Mouse (Mus musculus) bone marrow, adult 2 months (tissue): Measurements from ENCODE around the gene Aldh2. TPM values are rescaled to one million over a fixed set of nuclear protein-coding genes. Genes with fewer than 3 reads are reported as not detected.
"Not testable (repeated sequence)": the region's sequence is repeated elsewhere in the genome, so short reads cannot be mapped to it uniquely, and the experiment has no call there.

Experiments
- H3K27ac ChIP-seq: fragments of 200-500 bp; 2 replicates; pipeline ENCODE4 v1.5.1; 2012; ENCODE audit warnings: low read depth, mild to moderate bottlenecking, control low read depth, inconsistent platforms, low read length; ENCODE audit not compliant: control insufficient read depth, poor library complexity, insufficient read depth
- H3K4me1 ChIP-seq: fragments of 200-500 bp; 2 replicates; pipeline ENCODE4 v1.6.1; 2011; ENCODE audit warnings: low read length; ENCODE audit not compliant: control insufficient read depth, insufficient read depth
- H3K4me3 ChIP-seq: fragments of 200-500 bp; replicated peaks from 2 replicates; pipeline ENCODE3; 2011; ENCODE audit warnings: mild to moderate bottlenecking, low read depth, low read length, control low read depth; ENCODE audit not compliant: control insufficient read depth
- CTCF ChIP-seq: fragments of 200-500 bp; IDR thresholded peaks from 2 replicates; pipeline ENCODE4 v1.5.1; 2011; ENCODE audit warnings: low read length, control low read depth; ENCODE audit not compliant: control insufficient read depth, insufficient read depth
- POLR2A ChIP-seq: fragments of 200-500 bp; IDR thresholded peaks from 2 replicates; pipeline ENCODE4 v1.6.1; 2011; ENCODE audit warnings: low read depth, mild to moderate bottlenecking, control low read depth, low read length, borderline replicate concordance; ENCODE audit not compliant: control insufficient read depth
- WGBS: fragments of 180-500 bp; shearing (Covaris S2); methylation state at CpG from one replicate; pipeline ENCODE4 v1.1.7; 2018; 5-methylcytosine and 5-hydroxymethylcytosine counted together
- polyA plus RNA-seq: library from polyadenylated mRNA; stranded (reverse); fragments of >200 nt; gene quantifications from 2 replicates; pipeline ENCODE4 v1.2.4, GENCODE M21; 2011; ENCODE audit warnings: low replicate concordance; ENCODE audit not compliant: missing spikeins, insufficient read depth, insufficient read length

Aldh2 gene
- polyA plus RNA-seq, 1 experiment = 336 TPM

DNA sequence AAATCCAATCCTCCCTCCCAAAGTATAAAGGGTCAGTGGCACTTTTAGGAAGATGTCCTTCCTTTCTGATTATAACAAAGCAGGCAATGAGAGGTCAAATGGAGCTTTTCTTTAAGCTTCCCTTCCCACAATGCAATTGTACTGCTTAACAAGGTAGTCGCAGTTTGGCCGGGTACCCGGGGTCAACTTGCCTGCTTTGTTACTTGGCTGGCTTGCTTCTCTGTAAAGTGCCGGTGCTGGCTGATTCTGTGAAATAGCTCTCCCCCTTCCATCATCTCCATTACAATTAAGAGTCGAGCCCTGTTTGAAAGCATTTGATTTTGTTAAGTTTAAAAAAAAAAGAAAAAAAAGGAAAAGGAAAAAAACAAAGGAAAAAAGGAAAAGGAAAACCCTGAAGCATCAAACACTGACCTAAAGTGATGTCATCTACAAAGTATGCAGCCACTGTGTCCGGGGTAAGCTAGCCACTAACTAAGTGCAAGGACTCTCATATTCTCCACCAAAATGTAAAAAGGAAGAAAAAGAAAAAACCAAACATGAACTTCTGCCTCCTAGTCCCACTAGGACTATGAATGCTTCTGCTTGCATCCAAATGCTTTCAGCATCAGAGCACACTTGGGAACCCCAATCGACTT is 56.6 kb downstream of the Aldh2 start:
- WGBS = 85% methylated on average over 7 of the region's 7 CpGs
- no peak overlapping the region for H3K27ac ChIP-seq
- no peaks in the 10 kb centered on the region for H3K4me1 ChIP-seq
- no peak for TF ChIP-seq POLR2A
- no peak for TF ChIP-seq CTCF
- no peak overlapping the region for H3K4me3 ChIP-seq

DNA sequence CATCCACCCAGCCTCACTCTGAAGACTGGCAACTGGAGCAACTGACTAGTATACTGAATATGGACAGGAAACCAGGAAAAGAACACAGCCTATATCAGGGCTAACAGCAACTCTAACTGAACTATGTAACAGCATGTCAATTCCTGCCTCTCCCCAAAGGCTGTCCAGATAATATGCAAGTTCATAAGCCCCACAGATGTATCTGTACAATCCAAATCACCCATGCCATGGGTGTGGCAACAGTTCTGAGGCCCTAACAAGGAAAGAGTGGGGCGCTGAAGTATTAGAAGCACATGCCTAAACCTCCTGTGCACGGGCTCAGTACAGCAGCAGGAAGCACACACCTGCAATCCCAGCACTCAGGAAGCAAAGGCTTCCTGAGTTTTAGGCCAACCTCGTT is 58.5 kb downstream of the Aldh2 start:
- Histone ChIP-seq H3K4me1 (no peaks in the 10 kb centered on the region), H3K27ac (no peak overlapping the region), H3K4me3 (no peak overlapping the region)
- WGBS = 40% methylated on average over 3 of the region's 3 CpGs
- TF ChIP-seq CTCF (no peak), POLR2A (no peak)

GRCm38 (mm10) chr5:121534521-121534920 is 59.1 kb downstream of the Aldh2 start:
- no peak; the same call in 1 of the 2 replicates for TF ChIP-seq CTCF
- TF ChIP-seq POLR2A = no peak
- H3K4me1 ChIP-seq = no peaks in the 10 kb centered on the region
- no peak overlapping the region for H3K4me3 ChIP-seq
- WGBS = 78% methylated on average over 5 of the region's 5 CpGs
- H3K27ac ChIP-seq = no peak overlapping the region

DNA sequence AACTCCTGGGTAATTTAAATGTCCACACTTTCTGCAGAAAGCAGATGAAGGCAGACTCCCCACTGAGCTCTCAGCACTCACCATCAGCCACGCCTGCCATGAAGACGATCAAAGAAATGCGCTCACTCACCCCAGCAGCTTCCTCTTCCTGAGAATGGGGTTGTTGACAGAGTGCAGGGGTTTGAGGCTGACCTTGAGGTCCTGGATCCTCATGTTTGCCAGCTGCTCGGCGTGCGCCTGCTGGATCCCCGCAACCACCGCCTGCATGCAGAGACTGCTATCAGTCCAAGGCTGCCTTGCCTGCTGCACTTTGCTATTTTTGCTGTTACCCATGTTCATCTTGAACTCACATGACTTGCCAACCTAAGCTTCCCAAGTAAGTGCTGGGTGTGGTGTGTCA is 66.7 kb downstream of the Aldh2 start:
- Histone ChIP-seq H3K27ac (no peak overlapping the region), H3K4me1 (no peaks in the 10 kb centered on the region), H3K4me3 (no peak overlapping the region)
- no peak for TF ChIP-seq POLR2A
- no peak for TF ChIP-seq CTCF
- WGBS = 90% methylated on average over 8 of the region's 8 CpGs

DNA sequence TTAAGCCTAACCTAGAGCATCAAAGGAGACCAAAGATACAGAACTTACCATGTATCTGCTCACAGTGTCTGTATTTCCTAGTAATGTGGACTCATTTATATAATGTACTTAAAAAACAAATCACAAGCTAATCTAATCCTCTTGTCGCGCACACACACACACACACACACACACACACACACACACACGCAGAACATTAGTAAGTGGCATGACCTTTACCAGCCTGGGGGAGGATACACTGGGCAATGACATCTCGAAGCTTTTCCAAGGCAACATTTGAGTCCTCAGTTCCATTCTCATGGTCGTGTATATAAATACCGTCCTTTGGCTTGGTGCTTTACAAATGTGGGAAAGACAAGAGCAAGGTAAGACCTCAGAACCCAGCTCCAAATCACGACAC is 67.1 kb downstream of the Aldh2 start:
- no peak overlapping the region for H3K27ac ChIP-seq
- no peak overlapping the region for H3K4me3 ChIP-seq
- WGBS = 91% methylated on average over 7 of the region's 7 CpGs
- no peaks in the 10 kb centered on the region for H3K4me1 ChIP-seq
- TF ChIP-seq POLR2A (no peak), CTCF (no peak)

GRCm38 (mm10) chr5:121525774-121526450 is 67.7 kb downstream of the Aldh2 start:
- TF ChIP-seq POLR2A (no peak), CTCF (no peak)
- no peak overlapping the region for H3K4me3 ChIP-seq
- H3K27ac ChIP-seq = no peak overlapping the region
- WGBS = 94% methylated on average over 14 of the region's 14 CpGs
- no peaks in the 10 kb centered on the region for H3K4me1 ChIP-seq

DNA sequence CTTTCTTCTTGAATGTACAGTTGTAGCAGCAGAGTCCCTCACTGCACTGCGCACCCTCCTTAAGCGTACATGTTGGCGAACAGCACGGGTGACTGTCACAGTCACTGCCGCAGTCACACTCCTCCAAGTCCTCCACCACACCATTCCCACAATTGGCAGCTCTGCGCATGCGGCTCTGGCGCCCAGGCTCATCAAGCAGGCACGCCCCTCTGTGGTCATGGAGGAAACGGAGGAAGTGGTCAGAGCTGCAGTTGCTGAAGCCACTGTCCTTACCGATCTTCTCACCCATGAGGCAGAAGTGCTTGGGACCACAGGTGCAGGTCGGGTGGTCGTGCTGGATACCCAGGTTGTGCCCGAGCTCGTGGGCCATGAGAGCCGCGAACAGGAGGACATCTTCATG is 73.9 kb downstream of the Aldh2 start:
- WGBS = 28% methylated on average over 11 of the region's 17 CpGs
- not testable (repeated sequence) for H3K4me1 ChIP-seq, H3K4me3 ChIP-seq, H3K27ac ChIP-seq

- TF ChIP-seq POLR2A = no peak
- no peak for TF ChIP-seq CTCF
- no peak overlapping the region for H3K4me3 ChIP-seq
- H3K4me1 ChIP-seq = no peaks in the 10 kb centered on the region; the same call in 1 of the 2 replicates
- H3K27ac ChIP-seq = no peak overlapping the region
- 58% methylated on average over 9 of the region's 9 CpGs for WGBS
These were observed 74.6 kb downstream of the Aldh2 start for GRCm38 (mm10) chr5:121518983-121519382.

Other genes starting within 250 kb of the Aldh2 start
- 59.7 and 114 TPM in 2 replicates for gene Trafd1, start 208.2 kb downstream of the Aldh2 start, polyA plus RNA-seq
- 11.6 and 22.3 TPM in 2 replicates for gene Naa25, start 195.9 kb downstream of the Aldh2 start, polyA plus RNA-seq
- not detected in 2 replicates for gene Tmem116, start 141.9 kb downstream of the Aldh2 start, polyA plus RNA-seq
- gene Erp29, start 141.3 kb downstream of the Aldh2 start, polyA plus RNA-seq = 161 and 240 TPM in 2 replicates
- gene Adam1b, start 90.4 kb downstream of the Aldh2 start, polyA plus RNA-seq = not detected in 2 replicates
- 2.6 and 2.7 TPM in 2 replicates for gene Adam1a, start 48.3 kb downstream of the Aldh2 start, polyA plus RNA-seq
- 0.23 TPM in 1 of 2 replicates, not detected in the other for gene Gm42878, start 48.3 kb downstream of the Aldh2 start, polyA plus RNA-seq
- gene Mapkapk5, start 47.9 kb downstream of the Aldh2 start, polyA plus RNA-seq = 40.3 and 47.4 TPM in 2 replicates
- 1.3 and 2.1 TPM in 2 replicates for gene Acad12, start 25.1 kb upstream of the Aldh2 start, polyA plus RNA-seq
- gene Acad10, start 66.7 kb upstream of the Aldh2 start, polyA plus RNA-seq = 2.6 and 8.6 TPM in 2 replicates
- gene Brap, start 66.7 kb upstream of the Aldh2 start, polyA plus RNA-seq = 18.7 and 23.4 TPM in 2 replicates
- gene Atxn2, start 117.5 kb upstream of the Aldh2 start, polyA plus RNA-seq = 42.8 and 60.6 TPM in 2 replicates
- 17.1 and 36.8 TPM in 2 replicates for gene Sh2b3, start 243.8 kb upstream of the Aldh2 start, polyA plus RNA-seq